Comparison of ENCODE assay signal across 24 mouse cellular contexts in genomic region chr9:114466871-114467270, GRCm38 (mm10). TPM values are rescaled to one million over a fixed set of nuclear protein-coding genes. Genes with fewer than 3 reads are reported as not detected.
A peak's percentile ranks its signal among the peaks of the same experiment; 100 is the strongest.
DNase-seq lines count a peak whose midpoint lies in the region; ATAC-seq and TF ChIP-seq lines count a peak whose summit lies in the region.
"Had no signal": no experiment of that assay in that cellular context is flagged by ENCODE, and none has a peak within 500 bp of the region (broad histone marks: within the 10 kb centered on the region; RNA-seq: fewer than 3 reads in every experiment).

No protein-coding gene starts in this region.

- 70% methylated on average over 7 of the region's 7 CpGs for WGBS in heart, embryonic 12.5 days
- WGBS in liver, postnatal 0 days (ENCODE audit: insufficient replicate concordance), result 61% methylated on average over 7 of the region's 7 CpGs
- 29% methylated on average over 7 of the region's 7 CpGs for WGBS in liver, embryonic 14.5 days (ENCODE audit: insufficient replicate concordance)

- H3K4me1 ChIP-seq in heart, embryonic 12.5 days (replicated peaks), result no peaks in the 10 kb centered on the region
- H3K4me1 ChIP-seq in liver, postnatal 0 days (ENCODE audit: insufficient read depth), result no peaks in the 10 kb centered on the region
- peaks cover 12 to 24% of the 10 kb centered on the region in 2 experiments for H3K4me1 ChIP-seq in liver, embryonic 14.5 days (replicated peaks; ENCODE audit: control insufficient read depth in 2 of 2, insufficient read depth in 2 of 2, low read length in 1 of 2)
- H3K4me1 ChIP-seq: hindbrain, embryonic 12.5 days had no signal

- TF ChIP-seq CTCF in liver, postnatal 0 days (IDR thresholded peaks at IDR 0.05; ENCODE audit: low read depth), result no peak
- no peak for TF ChIP-seq CTCF in liver, embryonic 14.5 days (IDR thresholded peaks at IDR 0.05; ENCODE audit: low read depth)

- H3K36me3 ChIP-seq in heart, embryonic 12.5 days, result peaks cover 43% of the 10 kb centered on the region
- peaks cover 19% of the 10 kb centered on the region for H3K36me3 ChIP-seq in liver, postnatal 0 days (replicated peaks; ENCODE audit: insufficient read depth, low read length)
- no peaks in the 10 kb centered on the region for H3K36me3 ChIP-seq in liver, embryonic 14.5 days (replicated peaks; ENCODE audit: control insufficient read depth, insufficient read depth, low read depth)

- H3K4me2 ChIP-seq in heart, embryonic 12.5 days, result no peak overlapping the region
- H3K4me2 ChIP-seq in liver, postnatal 0 days (ENCODE audit: low read depth, low read length), result no peak overlapping the region
- peak overlapping the region; percentile 3; the same call in 1 of the 2 replicates for H3K4me2 ChIP-seq in liver, embryonic 14.5 days (ENCODE audit: low read depth)
- H3K4me2 ChIP-seq: hindbrain, embryonic 12.5 days had no signal

- no peak for TF ChIP-seq EP300 in liver, postnatal 0 days (IDR thresholded peaks at IDR 0.05; ENCODE audit: low read depth)
- TF ChIP-seq EP300 in liver, embryonic 14.5 days (IDR thresholded peaks at IDR 0.05; ENCODE audit: low read depth), result no peak

- DNase-seq in heart, adult 9 months (ENCODE audit: low spot score in 2 of 2), result no peak
- peak; percentile 74 for DNase-seq in liver
- no peak for DNase-seq in liver, postnatal 0 days
- peak in 1 of 3 experiments; percentile 41 for DNase-seq in liver, embryonic 14.5 days (ENCODE audit: low read depth in 3 of 3, low spot score in 3 of 3)
- no peak for DNase-seq in cerebellum, adult 11 months
- no peak for DNase-seq in cerebellum, postnatal 36 days
- DNase-seq: adrenal gland, postnatal 10 days; cerebellum, adult 2 months; gastrocnemius, postnatal 25 days; heart, adult 2 months; lung, adult 2 months; right cerebral cortex, postnatal 25 days; thymus, adult 18-20 months had no signal

- H3K27me3 ChIP-seq in heart, embryonic 12.5 days (replicated peaks), result no peaks in the 10 kb centered on the region
- H3K27me3 ChIP-seq in liver, postnatal 0 days (ENCODE audit: insufficient read depth, low read length), result no peaks in the 10 kb centered on the region
- no peaks in the 10 kb centered on the region for H3K27me3 ChIP-seq in liver, embryonic 14.5 days (ENCODE audit: control insufficient read depth, insufficient read depth, low read length)
- H3K27me3 ChIP-seq: hindbrain, embryonic 12.5 days had no signal

- no peak overlapping the region for H3K9ac ChIP-seq in heart, embryonic 12.5 days
- no peak overlapping the region for H3K9ac ChIP-seq in liver, postnatal 0 days (replicated peaks)
- no peak overlapping the region for H3K9ac ChIP-seq in liver, embryonic 14.5 days (replicated peaks)
- H3K9ac ChIP-seq: hindbrain, embryonic 12.5 days had no signal

- peak; percentile 81 for ATAC-seq in heart, embryonic 12.5 days (ENCODE audit: insufficient number of reproducible peaks, low FRiP score)
- ATAC-seq in liver, postnatal 0 days, result no peak
- ATAC-seq in liver, embryonic 14.5 days (ENCODE audit: insufficient read depth), result peak; percentile 78
- ATAC-seq: forebrain, embryonic 14.5 days; midbrain, embryonic 16.5 days had no signal

- H3K9me3 ChIP-seq in heart, embryonic 12.5 days (replicated peaks), result no peaks in the 10 kb centered on the region
- no peaks in the 10 kb centered on the region for H3K9me3 ChIP-seq in liver, postnatal 0 days (ENCODE audit: low read length)
- no peaks in the 10 kb centered on the region for H3K9me3 ChIP-seq in liver, embryonic 14.5 days (ENCODE audit: control insufficient read depth, low read length)
- H3K9me3 ChIP-seq: hindbrain, embryonic 12.5 days had no signal

- no peak overlapping the region for H3K4me3 ChIP-seq in heart, embryonic 12.5 days
- no peak overlapping the region for H3K4me3 ChIP-seq in liver, postnatal 0 days (ENCODE audit: low read depth, low read length)
- no peak overlapping the region for H3K4me3 ChIP-seq in liver, embryonic 14.5 days (ENCODE audit: insufficient read depth in 1 of 2, low read depth in 2 of 2, low read length in 2 of 2)
- H3K4me3 ChIP-seq: heart, adult 2 months; hindbrain, embryonic 12.5 days had no signal

- H3K27ac ChIP-seq in heart, embryonic 12.5 days (ENCODE audit: poor library complexity, severe bottlenecking), result no peak overlapping the region
- no peak overlapping the region for H3K27ac ChIP-seq in liver, postnatal 0 days (ENCODE audit: low read depth)
- H3K27ac ChIP-seq in liver, embryonic 14.5 days, result no peak overlapping the region
- H3K27ac ChIP-seq: heart, adult 2 months; hindbrain, embryonic 12.5 days had no signal

RNA-seq across cellular contexts. Expression of gene Ccr4, which starts 37.8 kb away (rescaled TPM):
- polyA plus RNA-seq in heart, embryonic 12.5 days (2016; fragmentation: Nextera tagmentation; extraction: Ambion mirVana), result not detected in 2 replicates
- not detected in 2 replicates for polyA plus RNA-seq in liver, postnatal 0 days (2015; fragmentation: Nextera tagmentation; extraction: Ambion mirVana)
- polyA plus RNA-seq in liver, embryonic 14.5 days (2012; rRNA removed), result not detected in 2 replicates
- not detected in 2 replicates for polyA plus RNA-seq in liver, embryonic 14.5 days (2014; fragmentation: Nextera tagmentation; extraction: Ambion mirVana)
- polyA plus RNA-seq: brain, embryonic 14.5 days; cerebellum, adult 2 months; embryonic facial prominence, embryonic 11.5 days; forebrain, embryonic 14.5 days; heart, adult 2 months; heart, postnatal 0 days; hindbrain, embryonic 12.5 days; midbrain, embryonic 16.5 days; stomach, embryonic 14.5 days had no signal

RNA-seq across cellular contexts. Expression of gene C130032M10Rik, which starts 48.6 kb away (rescaled TPM):
- polyA plus RNA-seq in heart, embryonic 12.5 days (2016; fragmentation: Nextera tagmentation; extraction: Ambion mirVana), result 0.64 and 1.3 TPM in 2 replicates
- not detected in 2 replicates for polyA plus RNA-seq in liver, postnatal 0 days (2015; fragmentation: Nextera tagmentation; extraction: Ambion mirVana)
- polyA plus RNA-seq in liver, embryonic 14.5 days (2012; rRNA removed), result not detected in 2 replicates
- not detected in 2 replicates for polyA plus RNA-seq in liver, embryonic 14.5 days (2014; fragmentation: Nextera tagmentation; extraction: Ambion mirVana)
- polyA plus RNA-seq: brain, embryonic 14.5 days; cerebellum, adult 2 months; embryonic facial prominence, embryonic 11.5 days; forebrain, embryonic 14.5 days; heart, adult 2 months; intestine, embryonic 14.5 days; large intestine, adult 2 months; lung, adult 2 months; midbrain, embryonic 16.5 days; spleen, adult 2 months; stomach, embryonic 14.5 days had no signal
